8 mouse cellular contexts compared by ENCODE assay signal in the genomic region with DNA sequence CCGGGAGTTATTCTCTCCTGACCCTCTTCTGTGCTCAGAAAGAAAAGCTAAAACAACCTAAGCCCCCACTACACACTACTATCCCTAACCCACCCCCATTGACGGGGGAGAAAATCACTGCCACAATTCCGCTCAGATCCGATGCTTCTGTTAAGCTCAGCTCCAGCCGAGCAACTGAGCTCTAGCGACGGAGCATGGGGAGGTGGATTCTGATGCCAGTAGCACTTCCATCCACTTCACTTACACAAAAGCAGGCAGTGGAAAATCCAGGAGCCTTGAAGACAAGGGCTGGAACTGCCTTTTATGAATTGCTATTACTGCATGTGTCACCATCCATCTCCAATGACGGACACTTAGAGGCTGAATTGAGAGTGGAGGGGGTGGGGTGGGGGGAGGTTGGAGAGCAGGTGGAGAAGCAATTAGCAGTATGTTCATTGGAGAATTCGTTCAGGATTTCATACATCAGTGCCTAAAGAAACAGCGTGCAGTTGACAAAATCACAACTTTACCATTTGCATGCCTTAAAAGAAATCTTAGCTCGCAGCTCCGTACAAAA. TPM values are rescaled to one million over a fixed set of nuclear protein-coding genes. Genes with fewer than 3 reads are reported as not detected.
A peak's percentile ranks its signal among the peaks of the same experiment; 100 is the strongest.
DNase-seq lines count a peak whose midpoint lies in the region; ATAC-seq lines count a peak whose summit lies in the region.

No protein-coding gene starts in this region.

- no peak overlapping the region for H3K4me3 ChIP-seq in midbrain, embryonic 11.5 days (ENCODE audit: low read depth, low read length)
- H3K4me3 ChIP-seq in midbrain, embryonic 10.5 days: no peak overlapping the region
- no peak overlapping the region for H3K4me3 ChIP-seq in kidney, embryonic 14.5 days (ENCODE audit: low read length)

- intact Hi-C loops in left cerebral cortex, postnatal 36 days (cut with DNase I): no loop called here

- no peak for DNase-seq in midbrain, embryonic 11.5 days (ENCODE audit: low spot score, missing footprints)
- no peak for DNase-seq in midbrain, embryonic 10.5 days (ENCODE audit: low spot score)
- DNase-seq in left cerebral cortex, postnatal 36 days (ENCODE audit: low spot score in 2 of 2): peak; percentile 3 to 5
- DNase-seq in telencephalon, adult 2 months (ENCODE audit: low read depth, low spot score): peak; percentile 9
- DNase-seq in adrenal gland, postnatal 14 days: no peak

- H3K27ac ChIP-seq in midbrain, embryonic 11.5 days (ENCODE audit: low read depth, low read length): no peak overlapping the region
- H3K27ac ChIP-seq in midbrain, embryonic 10.5 days (replicated peaks): no peak overlapping the region
- H3K27ac ChIP-seq in kidney, embryonic 14.5 days (ENCODE audit: low read depth, low read length): no peak overlapping the region

- H3K36me3 ChIP-seq in midbrain, embryonic 11.5 days (ENCODE audit: control insufficient read depth, insufficient read depth, low read length): no peaks in the 10 kb centered on the region
- no peaks in the 10 kb centered on the region for H3K36me3 ChIP-seq in midbrain, embryonic 10.5 days
- H3K36me3 ChIP-seq in kidney, embryonic 14.5 days (ENCODE audit: control insufficient read depth, insufficient read depth, low read length): no peaks in the 10 kb centered on the region

- H3K9me3 ChIP-seq in midbrain, embryonic 11.5 days (ENCODE audit: control insufficient read depth, low read length): no peaks in the 10 kb centered on the region
- no peaks in the 10 kb centered on the region for H3K9me3 ChIP-seq in midbrain, embryonic 10.5 days (replicated peaks)
- H3K9me3 ChIP-seq in kidney, embryonic 14.5 days (ENCODE audit: control insufficient read depth, low read length): no peaks in the 10 kb centered on the region

- 54% methylated on average over 12 of the region's 12 CpGs for WGBS in midbrain, embryonic 11.5 days
- 57% methylated on average over 12 of the region's 12 CpGs for WGBS in midbrain, embryonic 10.5 days
- WGBS in kidney, embryonic 14.5 days: 64% methylated on average over 12 of the region's 12 CpGs

- 0 out of 2 replicates have a peak, but pooled peaks have one; percentile 35 for ATAC-seq in midbrain, embryonic 11.5 days (ENCODE audit: low FRiP score)
- ATAC-seq in frontal cortex, adult (ENCODE audit: low TSS enrichment): peak; percentile 93
- no peak for ATAC-seq in monocyte, adult 5-6 weeks (replicated peaks; ENCODE audit: insufficient number of reproducible peaks, low FRiP score, low TSS enrichment, poor library complexity, severe bottlenecking)
- ATAC-seq in kidney, embryonic 14.5 days (ENCODE audit: low FRiP score, low TSS enrichment): no peak

- H3K4me2 ChIP-seq in midbrain, embryonic 11.5 days: no peak overlapping the region
- H3K4me2 ChIP-seq in kidney, embryonic 14.5 days (replicated peaks; ENCODE audit: low read depth, low read length): no peak overlapping the region

- no peak overlapping the region for H3K9ac ChIP-seq in midbrain, embryonic 11.5 days (ENCODE audit: low read length)
- H3K9ac ChIP-seq in kidney, embryonic 14.5 days (ENCODE audit: low read depth, low read length): no peak overlapping the region

- no peaks in the 10 kb centered on the region for H3K4me1 ChIP-seq in midbrain, embryonic 11.5 days (ENCODE audit: control insufficient read depth, insufficient read depth, low read length)
- H3K4me1 ChIP-seq in midbrain, embryonic 10.5 days: no peaks in the 10 kb centered on the region
- H3K4me1 ChIP-seq in kidney, embryonic 14.5 days (ENCODE audit: control insufficient read depth, insufficient read depth, low read length): no peaks in the 10 kb centered on the region

- H3K27me3 ChIP-seq in midbrain, embryonic 11.5 days (ENCODE audit: control insufficient read depth, insufficient read depth, low read length): no peaks in the 10 kb centered on the region
- no peaks in the 10 kb centered on the region for H3K27me3 ChIP-seq in midbrain, embryonic 10.5 days (ENCODE audit: low read depth, poor library complexity, severe bottlenecking)
- H3K27me3 ChIP-seq in kidney, embryonic 14.5 days (ENCODE audit: control insufficient read depth, insufficient read depth, low read length): 0 out of 2 replicates have a peak, but pooled peaks cover 2% of the 10 kb centered on the region

RNA-seq across cellular contexts. Expression of a gene that starts 14.5 kb away (rescaled TPM):
- polyA plus RNA-seq in midbrain, embryonic 11.5 days (2014; fragmentation: Nextera tagmentation; extraction: Ambion mirVana): 9.9 and 12.8 TPM in 2 replicates
- 8.2 and 9.8 TPM in 2 replicates for polyA plus RNA-seq in midbrain, embryonic 10.5 days (2016; fragmentation: Nextera tagmentation; extraction: Ambion mirVana)
- total RNA-seq in left cerebral cortex, postnatal 36 days (2021): 10 to 100 TPM in 1 of 2 experiments, 1 to 10 TPM in 1; 8.9 to 10.0 TPM
- 17.8 to 25.5 TPM (median 20.2 TPM) in 3 replicates for total RNA-seq in monocyte, adult 5-6 weeks (2017)
- total RNA-seq in adrenal gland, postnatal 14 days (2021): 13.9 and 16.7 TPM in 2 replicates
- 6.6 and 8.2 TPM in 2 replicates for polyA plus RNA-seq in kidney, embryonic 14.5 days (2014; fragmentation: Nextera tagmentation; extraction: Ambion mirVana)

Comparison
In these comparisons a context has a peak if more than half of its experiments do, and no peak if none do; other contexts are left out.
1. ATAC-seq: peak in midbrain, embryonic 11.5 days (single experiment) and frontal cortex, adult (single experiment); none in monocyte, adult 5-6 weeks (single experiment) and kidney, embryonic 14.5 days (single experiment).
2. DNase-seq: peak in left cerebral cortex, postnatal 36 days (2 of 2) and telencephalon, adult 2 months (single experiment); none in midbrain, embryonic 11.5 days (single experiment), midbrain, embryonic 10.5 days (single experiment) and adrenal gland, postnatal 14 days (single experiment).